In genomic region chr15:25498422-25498821, GRCm38 (mm10) we compare ENCODE assay signal across 19 mouse cellular contexts.
DNase-seq lines count a peak whose midpoint lies in the region; ATAC-seq lines count a peak whose summit lies in the region.
"Had no signal": no experiment of that assay in that cellular context is flagged by ENCODE, and none has a peak within 500 bp of the region (broad histone marks: within the 10 kb centered on the region; RNA-seq: fewer than 3 reads in every experiment).

No protein-coding gene starts in this region.

- H3K36me3 ChIP-seq in embryonic facial prominence, embryonic 14.5 days (ENCODE audit: control insufficient read depth, insufficient read depth, low read length), result no peaks in the 10 kb centered on the region
- H3K36me3 ChIP-seq in embryonic facial prominence, embryonic 10.5 days (replicated peaks), result no peaks in the 10 kb centered on the region
- no peaks in the 10 kb centered on the region for H3K36me3 ChIP-seq in neural tube, embryonic 12.5 days
- no peaks in the 10 kb centered on the region for H3K36me3 ChIP-seq in midbrain, embryonic 13.5 days
- H3K36me3 ChIP-seq: heart, embryonic 13.5 days; limb, embryonic 13.5 days had no signal

- H3K4me1 ChIP-seq in embryonic facial prominence, embryonic 14.5 days (ENCODE audit: control insufficient read depth, insufficient read depth, low read length), result no peaks in the 10 kb centered on the region
- H3K4me1 ChIP-seq in embryonic facial prominence, embryonic 10.5 days, result peaks cover 21% of the 10 kb centered on the region
- H3K4me1 ChIP-seq in neural tube, embryonic 12.5 days, result no peaks in the 10 kb centered on the region
- H3K4me1 ChIP-seq in midbrain, embryonic 13.5 days (replicated peaks), result peaks cover 8% of the 10 kb centered on the region; the same call in 1 of the 2 replicates
- H3K4me1 ChIP-seq: heart, embryonic 13.5 days; limb, embryonic 13.5 days had no signal

- peak; percentile 44; the same call in 1 of the 2 replicates for ATAC-seq in embryonic facial prominence, embryonic 14.5 days (ENCODE audit: low read depth)
- peak; percentile 33; the same call in 1 of the 2 replicates for ATAC-seq in neural tube, embryonic 12.5 days (ENCODE audit: low FRiP score, low read depth)
- peak; percentile 78 for ATAC-seq in midbrain, embryonic 13.5 days
- ATAC-seq: intestine, postnatal 0 days; lung, postnatal 0 days had no signal

- WGBS in embryonic facial prominence, embryonic 14.5 days, result 32% methylated on average over 2 of the region's 2 CpGs
- WGBS in embryonic facial prominence, embryonic 10.5 days, result 9% methylated on average over 2 of the region's 2 CpGs
- 14% methylated on average over 2 of the region's 2 CpGs for WGBS in neural tube, embryonic 12.5 days
- 9% methylated on average over 2 of the region's 2 CpGs for WGBS in midbrain, embryonic 13.5 days

- H3K27me3 ChIP-seq in embryonic facial prominence, embryonic 14.5 days (replicated peaks; ENCODE audit: control insufficient read depth, insufficient read depth, low read length), result no peaks in the 10 kb centered on the region
- peaks cover 8% of the 10 kb centered on the region; the same call in 1 of the 2 replicates for H3K27me3 ChIP-seq in embryonic facial prominence, embryonic 10.5 days (replicated peaks; ENCODE audit: low read depth, poor library complexity, severe bottlenecking)
- no peaks in the 10 kb centered on the region for H3K27me3 ChIP-seq in neural tube, embryonic 12.5 days (replicated peaks)
- peaks cover 15% of the 10 kb centered on the region; the same call in 1 of the 2 replicates for H3K27me3 ChIP-seq in midbrain, embryonic 13.5 days
- H3K27me3 ChIP-seq: limb, embryonic 13.5 days had no signal

- no peaks in the 10 kb centered on the region for H3K9me3 ChIP-seq in embryonic facial prominence, embryonic 14.5 days (ENCODE audit: control insufficient read depth, low read length)
- H3K9me3 ChIP-seq in embryonic facial prominence, embryonic 10.5 days, result no peaks in the 10 kb centered on the region
- no peaks in the 10 kb centered on the region for H3K9me3 ChIP-seq in neural tube, embryonic 12.5 days
- no peaks in the 10 kb centered on the region for H3K9me3 ChIP-seq in midbrain, embryonic 13.5 days
- H3K9me3 ChIP-seq: heart, embryonic 13.5 days; limb, embryonic 13.5 days had no signal

- no peak overlapping the region for H3K4me3 ChIP-seq in embryonic facial prominence, embryonic 14.5 days (ENCODE audit: low read depth, low read length)
- no peak overlapping the region for H3K4me3 ChIP-seq in embryonic facial prominence, embryonic 10.5 days
- H3K4me3 ChIP-seq in neural tube, embryonic 12.5 days, result no peak overlapping the region
- no peak overlapping the region for H3K4me3 ChIP-seq in midbrain, embryonic 13.5 days (replicated peaks)
- H3K4me3 ChIP-seq: heart, embryonic 13.5 days; limb, embryonic 13.5 days had no signal

- H3K9ac ChIP-seq in embryonic facial prominence, embryonic 14.5 days (ENCODE audit: low read depth, low read length), result no peak overlapping the region
- no peak overlapping the region for H3K9ac ChIP-seq in neural tube, embryonic 12.5 days
- no peak overlapping the region for H3K9ac ChIP-seq in midbrain, embryonic 13.5 days (replicated peaks)
- H3K9ac ChIP-seq: heart, embryonic 13.5 days; limb, embryonic 13.5 days; liver, embryonic 14.5 days had no signal

- no peak overlapping the region for H3K4me2 ChIP-seq in embryonic facial prominence, embryonic 14.5 days (ENCODE audit: low read depth, low read length)
- no peak overlapping the region for H3K4me2 ChIP-seq in neural tube, embryonic 12.5 days (replicated peaks)
- H3K4me2 ChIP-seq in midbrain, embryonic 13.5 days (replicated peaks), result no peak overlapping the region
- H3K4me2 ChIP-seq: heart, embryonic 13.5 days; limb, embryonic 13.5 days had no signal

- no peak for DNase-seq in embryonic facial prominence, embryonic 14.5 days (ENCODE audit: low spot score)
- no peak for DNase-seq in embryonic facial prominence, embryonic 10.5 days (ENCODE audit: low spot score)
- DNase-seq in neural tube, embryonic 10.5 days (ENCODE audit: extremely low spot score, low spot score), result no peak
- peak; percentile 24 for DNase-seq in retina, postnatal 7 days (ENCODE audit: low read depth, low spot score)
- no peak for DNase-seq in heart, postnatal 10 days
- DNase-seq in gastrocnemius, postnatal 4 days (ENCODE audit: low spot score in 2 of 2), result no peak
- DNase-seq: adrenal gland, adult 8-10 months; cerebellum, adult 2 months; heart, postnatal 4 days; kidney, postnatal 10 days; layer of hippocampus, adult 9-11 months; thymus, postnatal 4 days had no signal

- intact Hi-C loops in heart, postnatal 10 days (cut with DNase I), result no loop called here

- H3K27ac ChIP-seq in embryonic facial prominence, embryonic 14.5 days (replicated peaks; ENCODE audit: low read depth, low read length), result no peak overlapping the region
- H3K27ac ChIP-seq in embryonic facial prominence, embryonic 10.5 days (replicated peaks), result no peak overlapping the region
- H3K27ac ChIP-seq in neural tube, embryonic 12.5 days, result no peak overlapping the region
- no peak overlapping the region for H3K27ac ChIP-seq in midbrain, embryonic 13.5 days
- H3K27ac ChIP-seq: heart, embryonic 13.5 days; limb, embryonic 13.5 days; liver, embryonic 14.5 days had no signal
